Mouse (Mus musculus): ENCODE results near the gene Zkscan14. TPM values are rescaled to one million over a fixed set of nuclear protein-coding genes. Genes with fewer than 3 reads are reported as not detected.

The Zkscan14 gene
- polyA plus RNA-seq, 2 experiments: 2.2 to 4.3 TPM

- no peak overlapping the region for H3K4me2 ChIP-seq (ENCODE audit: low read depth)
- TF ChIP-seq EP300 (IDR thresholded peaks at IDR 0.05; ENCODE audit: low read depth): no peak
- no peak for TF ChIP-seq CTCF (IDR thresholded peaks at IDR 0.05; ENCODE audit: low read depth)
- no peak overlapping the region for H3K9ac ChIP-seq (replicated peaks)
- H3K27ac ChIP-seq: no peak overlapping the region
- peaks cover 9 to 11% of the 10 kb centered on the region in 2 experiments for H3K4me1 ChIP-seq (replicated peaks; ENCODE audit: control insufficient read depth in 2 of 2, insufficient read depth in 2 of 2, low read length in 1 of 2)
- no peak for ATAC-seq (ENCODE audit: insufficient read depth)
- H3K27me3 ChIP-seq (ENCODE audit: control insufficient read depth, insufficient read depth, low read length): no peaks in the 10 kb centered on the region
- no peak overlapping the region for H3K4me3 ChIP-seq (ENCODE audit: insufficient read depth in 1 of 2, low read depth in 2 of 2, low read length in 2 of 2)
- H3K9me3 ChIP-seq (ENCODE audit: control insufficient read depth, low read length): no peaks in the 10 kb centered on the region
- 81% methylated on average over 6 of the region's 6 CpGs for WGBS (ENCODE audit: insufficient replicate concordance)
- H3K36me3 ChIP-seq (replicated peaks; ENCODE audit: control insufficient read depth, insufficient read depth, low read depth): no peaks in the 10 kb centered on the region; the same call in none of the 2 replicates
- DNase-seq (ENCODE audit: low read depth in 3 of 3, low spot score in 3 of 3): no peak
Observed at GRCm38 (mm10) chr5:145207385-145207784, 5.7 kb upstream of the Zkscan14 start.

- Histone ChIP-seq H3K9ac (replicated peaks) (peak overlapping the region; percentile 79), H3K9me3 (ENCODE audit: control insufficient read depth, low read length) (no peaks in the 10 kb centered on the region), H3K4me3 (ENCODE audit: insufficient read depth in 1 of 2, low read depth in 2 of 2, low read length in 2 of 2) (peak overlapping the region; percentile 60 to 81), H3K27ac (peak overlapping the region; percentile 3; the same call in 1 of the 2 replicates), H3K4me1 (replicated peaks; ENCODE audit: control insufficient read depth in 2 of 2, insufficient read depth in 2 of 2, low read length in 1 of 2) (peaks cover 13 to 18% of the 10 kb centered on the region in 2 experiments), H3K27me3 (ENCODE audit: control insufficient read depth, insufficient read depth, low read length) (no peaks in the 10 kb centered on the region), H3K36me3 (replicated peaks; ENCODE audit: control insufficient read depth, insufficient read depth, low read depth) (no peaks in the 10 kb centered on the region), H3K4me2 (ENCODE audit: low read depth) (peak overlapping the region; percentile 93)
- ATAC-seq (ENCODE audit: insufficient read depth) (no peak), DNase-seq (ENCODE audit: low read depth in 3 of 3, low spot score in 3 of 3) (no peak)
- no peak for TF ChIP-seq CTCF (IDR thresholded peaks at IDR 0.05; ENCODE audit: low read depth)
- no peak for TF ChIP-seq EP300 (IDR thresholded peaks at IDR 0.05; ENCODE audit: low read depth)
- WGBS (ENCODE audit: insufficient replicate concordance): 13% methylated on average over 9 of the region's 9 CpGs
Observed at GRCm38 (mm10) chr5:145205041-145205440, 3.4 kb upstream of the Zkscan14 start.

GRCm38 (mm10) chr5:145203936-145204691 lies 2.4 kb upstream of the Zkscan14 start, which contains the start of gene Zkscan5:
Gene Zkscan5 (plus strand): TSS chr5:145204562.
- TF ChIP-seq EP300 (IDR thresholded peaks at IDR 0.05; ENCODE audit: low read depth): peak; percentile 14; the same call in 1 of the 2 replicates
- peak; percentile 30; the same call in 1 of the 2 replicates for TF ChIP-seq CTCF (IDR thresholded peaks at IDR 0.05; ENCODE audit: low read depth)
- peak within 1 kb of the TSS; percentile 80 for H3K9ac ChIP-seq (replicated peaks)
- DNase-seq (ENCODE audit: low read depth in 3 of 3, low spot score in 3 of 3) (peak; percentile 97 to 98 (median 97)), ATAC-seq (ENCODE audit: insufficient read depth) (peak; percentile 95)
- no peaks in the 10 kb centered on the region for H3K9me3 ChIP-seq (ENCODE audit: control insufficient read depth, low read length)
- H3K36me3 ChIP-seq (replicated peaks; ENCODE audit: control insufficient read depth, insufficient read depth, low read depth): no peaks in the 10 kb centered on the region
- H3K4me3 ChIP-seq (ENCODE audit: insufficient read depth in 1 of 2, low read depth in 2 of 2, low read length in 2 of 2): peak within 1 kb of the TSS; percentile 75 to 81
- peak within 1 kb of the TSS; percentile 93 for H3K27ac ChIP-seq
- WGBS (ENCODE audit: insufficient replicate concordance): under 1% methylated on average over 22 of the region's 22 CpGs
- H3K4me2 ChIP-seq (ENCODE audit: low read depth): peak within 1 kb of the TSS; percentile 93
- no peaks in the 10 kb centered on the region for H3K27me3 ChIP-seq (ENCODE audit: control insufficient read depth, insufficient read depth, low read length)
- H3K4me1 ChIP-seq (replicated peaks; ENCODE audit: control insufficient read depth in 2 of 2, insufficient read depth in 2 of 2, low read length in 1 of 2): peaks cover 13 to 18% of the 10 kb centered on the region in 2 experiments

GRCm38 (mm10) chr5:145202446-145202845 lies 778 bp upstream of the Zkscan14 start:
- Histone ChIP-seq H3K4me1 (replicated peaks; ENCODE audit: control insufficient read depth in 2 of 2, insufficient read depth in 2 of 2, low read length in 1 of 2) (peaks cover 11 to 18% of the 10 kb centered on the region in 2 experiments), H3K36me3 (replicated peaks; ENCODE audit: control insufficient read depth, insufficient read depth, low read depth) (no peaks in the 10 kb centered on the region), H3K4me2 (ENCODE audit: low read depth) (0 out of 2 replicates have a peak overlapping the region, but pooled peaks have one; percentile 93), H3K27ac (peak overlapping the region; percentile 16; the same call in 1 of the 2 replicates), H3K9me3 (ENCODE audit: control insufficient read depth, low read length) (no peaks in the 10 kb centered on the region), H3K9ac (replicated peaks) (no peak overlapping the region), H3K27me3 (ENCODE audit: control insufficient read depth, insufficient read depth, low read length) (no peaks in the 10 kb centered on the region), H3K4me3 (ENCODE audit: insufficient read depth in 1 of 2, low read depth in 2 of 2, low read length in 2 of 2) (no peak overlapping the region)
- 39% methylated on average over 3 of the region's 3 CpGs for WGBS (ENCODE audit: insufficient replicate concordance)
- no peak for TF ChIP-seq EP300 (IDR thresholded peaks at IDR 0.05; ENCODE audit: low read depth)
- no peak for TF ChIP-seq CTCF (IDR thresholded peaks at IDR 0.05; ENCODE audit: low read depth)
- ATAC-seq (ENCODE audit: insufficient read depth) (no peak), DNase-seq (ENCODE audit: low read depth in 3 of 3, low spot score in 3 of 3) (no peak)

GRCm38 (mm10) chr5:145200387-145200786 lies 1.3 kb downstream of the Zkscan14 start:
- WGBS (ENCODE audit: insufficient replicate concordance): 64% methylated on average over 7 of the region's 7 CpGs
- ATAC-seq (ENCODE audit: insufficient read depth): no peak
- Histone ChIP-seq H3K4me3 (ENCODE audit: insufficient read depth in 1 of 2, low read depth in 2 of 2, low read length in 2 of 2) (peak overlapping the region in 1 of 2 experiments; percentile 98; a peak in 2 of 4 replicates), H3K27me3 (ENCODE audit: control insufficient read depth, insufficient read depth, low read length) (no peaks in the 10 kb centered on the region), H3K4me1 (replicated peaks; ENCODE audit: control insufficient read depth in 2 of 2, insufficient read depth in 2 of 2, low read length in 1 of 2) (peaks cover 6 to 14% of the 10 kb centered on the region in 2 experiments), H3K4me2 (ENCODE audit: low read depth) (peak overlapping the region; percentile 81), H3K9me3 (ENCODE audit: control insufficient read depth, low read length) (no peaks in the 10 kb centered on the region), H3K36me3 (replicated peaks; ENCODE audit: control insufficient read depth, insufficient read depth, low read depth) (peaks cover 7% of the 10 kb centered on the region; the same call in 1 of the 2 replicates), H3K27ac (no peak overlapping the region), H3K9ac (replicated peaks) (peak overlapping the region; percentile 12; the same call in 1 of the 2 replicates)
- no peak for DNase-seq (ENCODE audit: low read depth in 3 of 3, low spot score in 3 of 3)
- no peak for TF ChIP-seq EP300 (IDR thresholded peaks at IDR 0.05; ENCODE audit: low read depth)
- TF ChIP-seq CTCF (IDR thresholded peaks at IDR 0.05; ENCODE audit: low read depth): no peak
